In genomic region chr10:111329326-111329725, GRCm38 (mm10) we compare ENCODE assay signal across 10 mouse cellular contexts. TPM values are rescaled to one million over a fixed set of nuclear protein-coding genes. Genes with fewer than 3 reads are reported as not detected.
DNase-seq lines count a peak whose midpoint lies in the region; ATAC-seq lines count a peak whose summit lies in the region.
"Had no signal": no experiment of that assay in that cellular context is flagged by ENCODE, and none has a peak within 500 bp of the region (broad histone marks: within the 10 kb centered on the region; RNA-seq: fewer than 3 reads in every experiment).

No protein-coding gene starts in this region.

- H3K9ac ChIP-seq in lung, embryonic 15.5 days: no peak overlapping the region
- H3K9ac ChIP-seq in midbrain, embryonic 15.5 days: no peak overlapping the region

- 0 out of 2 replicates have a peak, but pooled peaks have one; percentile 39 for ATAC-seq in lung, embryonic 15.5 days (ENCODE audit: borderline replicate concordance, extremely low read depth, low FRiP score, low TSS enrichment)
- no peak for ATAC-seq in midbrain, embryonic 15.5 days (replicated peaks)
- ATAC-seq: CD4-positive, CD25-positive, alpha-beta regulatory T cell, adult 4 months had no signal

- no peaks in the 10 kb centered on the region for H3K9me3 ChIP-seq in lung, embryonic 15.5 days
- H3K9me3 ChIP-seq in midbrain, embryonic 15.5 days: no peaks in the 10 kb centered on the region
- no peaks in the 10 kb centered on the region for H3K9me3 ChIP-seq in heart, embryonic 10.5 days

- no peaks in the 10 kb centered on the region for H3K36me3 ChIP-seq in lung, embryonic 15.5 days
- no peaks in the 10 kb centered on the region for H3K36me3 ChIP-seq in midbrain, embryonic 15.5 days (replicated peaks)
- H3K36me3 ChIP-seq in heart, embryonic 10.5 days: no peaks in the 10 kb centered on the region

- DNase-seq in gastrocnemius, postnatal 25 days: peak; percentile 18
- DNase-seq in gastrocnemius, adult 18-20 months (ENCODE audit: low spot score): no peak
- DNase-seq in Muller cell, postnatal 12 days (ENCODE audit: inconsistent ontology term): peak; percentile 78
- peak; percentile 57 to 74 for DNase-seq in adrenal gland, postnatal 36 days
- DNase-seq in layer of hippocampus, adult 9-10 months (ENCODE audit: low spot score): no peak
- DNase-seq in heart, embryonic 10.5 days (ENCODE audit: low spot score): no peak

- H3K4me3 ChIP-seq in lung, embryonic 15.5 days: no peak overlapping the region
- H3K4me3 ChIP-seq in midbrain, embryonic 15.5 days: no peak overlapping the region
- H3K4me3 ChIP-seq in heart, embryonic 10.5 days: no peak overlapping the region

- H3K27ac ChIP-seq in lung, embryonic 15.5 days: no peak overlapping the region
- H3K27ac ChIP-seq in midbrain, embryonic 15.5 days: no peak overlapping the region
- H3K27ac ChIP-seq in heart, embryonic 10.5 days: no peak overlapping the region
- H3K27ac ChIP-seq: macrophage had no signal

- WGBS in lung, embryonic 15.5 days: 63% methylated on average over 5 of the region's 5 CpGs
- 83% methylated on average over 5 of the region's 5 CpGs for WGBS in midbrain, embryonic 15.5 days
- 79% methylated on average over 5 of the region's 5 CpGs for WGBS in heart, embryonic 10.5 days

- H3K4me2 ChIP-seq in lung, embryonic 15.5 days: no peak overlapping the region
- H3K4me2 ChIP-seq in midbrain, embryonic 15.5 days: no peak overlapping the region

- no peaks in the 10 kb centered on the region for H3K27me3 ChIP-seq in lung, embryonic 15.5 days
- H3K27me3 ChIP-seq in midbrain, embryonic 15.5 days (replicated peaks): no peaks in the 10 kb centered on the region
- no peaks in the 10 kb centered on the region for H3K27me3 ChIP-seq in heart, embryonic 10.5 days (ENCODE audit: insufficient read depth, poor library complexity, severe bottlenecking)

- no peaks in the 10 kb centered on the region for H3K4me1 ChIP-seq in lung, embryonic 15.5 days
- no peaks in the 10 kb centered on the region for H3K4me1 ChIP-seq in midbrain, embryonic 15.5 days
- no peaks in the 10 kb centered on the region for H3K4me1 ChIP-seq in heart, embryonic 10.5 days

RNA-seq across cellular contexts. Expression of gene Bbs10, which starts 30.8 kb away (rescaled TPM):
- total RNA-seq in gastrocnemius, postnatal 25 days (2021): 1 to 10 TPM; 1.6 to 1.7 TPM
- 1 to 10 TPM; 1.4 to 1.6 TPM for total RNA-seq in gastrocnemius, adult 18-20 months (2021)
- total RNA-seq in adrenal gland, postnatal 36 days (2021): 1 to 10 TPM; 3.8 to 6.7 TPM
- polyA plus RNA-seq in lung, embryonic 15.5 days (2015; fragmentation: Nextera tagmentation; extraction: Ambion mirVana): 5.6 and 7.2 TPM in 2 replicates
- 5.9 TPM in 2 replicates for polyA plus RNA-seq in midbrain, embryonic 15.5 days (2015; fragmentation: Nextera tagmentation; extraction: Ambion mirVana)
- polyA plus RNA-seq in heart, embryonic 10.5 days (2016; fragmentation: Nextera tagmentation; extraction: Ambion mirVana): 5.1 and 5.9 TPM in 2 replicates

Comparison
In these comparisons a context has a peak if more than half of its experiments do, and no peak if none do; other contexts are left out.
1. DNase-seq: peak in gastrocnemius, postnatal 25 days (single experiment), Muller cell, postnatal 12 days (single experiment) and adrenal gland, postnatal 36 days (2 of 2); none in gastrocnemius, adult 18-20 months (single experiment), layer of hippocampus, adult 9-10 months (single experiment) and heart, embryonic 10.5 days (single experiment).